Mouse (Mus musculus) neural tube, embryonic 13.5 days (tissue): ENCODE measurements around the gene Gm5724. TPM values are rescaled to one million over a fixed set of nuclear protein-coding genes. Genes with fewer than 3 reads are reported as not detected.

ENCODE experiments used
- ATAC-seq: fragments of 200-750 bp; cut with Nextera tagmentation; 2 replicates; pipeline ENCODE4 v1.8.0; 2017; ENCODE audit warnings: low read depth, mild to moderate bottlenecking, moderate TSS enrichment, moderate library complexity
- H3K27ac ChIP-seq: fragments of 300-500 bp; sonication (generic); replicated peaks from 2 replicates; pipeline ENCODE4 v1.5.1; 2015; ENCODE audit warnings: moderate library complexity, mild to moderate bottlenecking, inconsistent platforms
- H3K27me3 ChIP-seq: fragments of 300-500 bp; sonication (generic); 2 replicates; pipeline ENCODE4 v1.6.1; 2015; ENCODE audit warnings: mild to moderate bottlenecking, inconsistent platforms
- H3K36me3 ChIP-seq: fragments of 300-500 bp; sonication (generic); 2 replicates; pipeline ENCODE4 v1.6.1; 2015; ENCODE audit warnings: mild to moderate bottlenecking, inconsistent platforms
- H3K4me1 ChIP-seq: fragments of 300-500 bp; sonication (generic); replicated peaks from 2 replicates; pipeline ENCODE4 v1.6.1; 2015; ENCODE audit warnings: inconsistent platforms
- H3K4me2 ChIP-seq: fragments of 300-500 bp; sonication (generic); 2 replicates; pipeline ENCODE4 v1.6.1; 2015; ENCODE audit warnings: inconsistent platforms, mild to moderate bottlenecking, moderate library complexity
- H3K4me3 ChIP-seq: fragments of 300-500 bp; sonication (generic); 2 replicates; pipeline ENCODE4 v1.5.1; 2015; ENCODE audit warnings: mild to moderate bottlenecking, inconsistent platforms
- H3K9ac ChIP-seq: fragments of 300-500 bp; sonication (generic); 2 replicates; pipeline ENCODE4 v1.6.1; 2015; ENCODE audit warnings: moderate library complexity, mild to moderate bottlenecking, inconsistent platforms
- H3K9me3 ChIP-seq: fragments of 300-500 bp; sonication (generic); 2 replicates; pipeline ENCODE4 v1.6.1; 2016; ENCODE audit warnings: inconsistent platforms
- WGBS: fragments of 180-500 bp; shearing (Covaris S2); methylation state at CpG from one replicate; pipeline ENCODE4 v1.1.7; 2015; 5-methylcytosine and 5-hydroxymethylcytosine counted together
- polyA plus RNA-seq: library from polyadenylated mRNA; unstranded; fragments of >200 nt; fragmentation: Nextera tagmentation; extraction: Ambion mirVana; gene quantifications from 2 replicates; pipeline ENCODE4 v1.2.1, GENCODE M21; 2015

The Gm5724 gene
- polyA plus RNA-seq, result not detected in 2 replicates

DNA sequence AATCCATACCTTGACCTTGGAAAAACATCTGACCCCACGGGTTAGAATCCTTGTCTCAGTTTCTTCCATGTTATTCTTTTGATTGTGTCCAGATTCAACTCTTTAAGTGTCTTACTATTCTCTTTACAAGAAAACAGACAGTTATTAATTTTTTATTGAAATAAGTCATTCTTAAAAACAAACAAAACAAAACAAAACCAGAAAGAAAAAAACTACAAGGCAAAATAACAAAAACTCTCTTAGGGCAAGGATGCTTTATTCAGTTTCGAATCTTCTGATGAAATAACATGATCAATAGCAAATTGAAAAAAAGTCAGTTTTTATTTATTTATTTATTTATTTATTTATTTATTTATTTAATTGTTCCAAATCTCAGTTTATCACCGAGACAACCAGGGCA lies at the start of gene Gm5724:
Gene Gm5724, minus strand, starts transcription at position 101 of the 400 bp plus-strand sequence.
- WGBS, result 90% methylated on average over 3 of the region's 3 CpGs
- H3K9me3 ChIP-seq, result no peaks in the 10 kb centered on the region
- no peak within 1 kb of the TSS for H3K27ac ChIP-seq
- no peak within 1 kb of the TSS for H3K9ac ChIP-seq
- no peaks in the 10 kb centered on the region for H3K36me3 ChIP-seq
- no peak within 1 kb of the TSS for H3K4me2 ChIP-seq
- no peak within 1 kb of the TSS for H3K4me3 ChIP-seq
- ATAC-seq, result no peak
- H3K4me1 ChIP-seq, result no peaks in the 10 kb centered on the region
- no peaks in the 10 kb centered on the region for H3K27me3 ChIP-seq

- Histone ChIP-seq H3K9ac (no peak overlapping the region), H3K36me3 (no peaks in the 10 kb centered on the region), H3K9me3 (no peaks in the 10 kb centered on the region), H3K4me1 (no peaks in the 10 kb centered on the region), H3K4me3 (no peak overlapping the region), H3K27me3 (no peaks in the 10 kb centered on the region), H3K27ac (no peak overlapping the region), H3K4me2 (no peak overlapping the region)
- 29% methylated on average over 1 of the region's 1 CpGs for WGBS
- ATAC-seq, result peak; percentile 83
Observed at GRCm38 (mm10) chr6:141797837-141798236, 24.2 kb upstream of the Gm5724 start.

GRCm38 (mm10) chr6:141774476-141774875 lies 866 bp upstream of the Gm5724 start:
- H3K4me3 ChIP-seq, result no peak overlapping the region
- no peaks in the 10 kb centered on the region for H3K36me3 ChIP-seq
- WGBS, result 76% methylated on average over 2 of the region's 2 CpGs
- no peak overlapping the region for H3K27ac ChIP-seq
- H3K9me3 ChIP-seq, result no peaks in the 10 kb centered on the region
- no peak overlapping the region for H3K4me2 ChIP-seq
- H3K4me1 ChIP-seq, result no peaks in the 10 kb centered on the region
- H3K27me3 ChIP-seq, result no peaks in the 10 kb centered on the region
- H3K9ac ChIP-seq, result no peak overlapping the region
- no peak for ATAC-seq

DNA sequence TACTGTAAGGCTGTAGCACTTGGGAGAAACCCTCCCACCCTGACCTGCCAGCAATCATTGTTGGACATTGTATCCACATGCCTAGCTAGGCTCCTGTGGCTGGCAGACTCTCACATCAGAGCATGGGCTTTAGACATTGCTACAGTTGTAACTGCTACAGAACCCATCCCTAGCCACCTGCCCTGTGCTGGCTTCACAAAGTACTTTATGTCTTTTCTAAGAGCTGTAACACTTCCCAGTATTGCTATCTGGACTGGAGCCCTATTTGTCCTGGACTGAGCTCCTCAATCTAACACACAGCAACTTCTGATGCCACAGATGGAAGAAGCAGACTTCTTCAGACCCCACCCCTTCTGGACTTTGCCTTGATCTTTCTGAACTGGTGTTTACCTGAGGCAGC lies 82.4 kb downstream of the Gm5724 start:
- no peak overlapping the region for H3K4me3 ChIP-seq
- no peak for ATAC-seq
- no peak overlapping the region for H3K27ac ChIP-seq

DNA sequence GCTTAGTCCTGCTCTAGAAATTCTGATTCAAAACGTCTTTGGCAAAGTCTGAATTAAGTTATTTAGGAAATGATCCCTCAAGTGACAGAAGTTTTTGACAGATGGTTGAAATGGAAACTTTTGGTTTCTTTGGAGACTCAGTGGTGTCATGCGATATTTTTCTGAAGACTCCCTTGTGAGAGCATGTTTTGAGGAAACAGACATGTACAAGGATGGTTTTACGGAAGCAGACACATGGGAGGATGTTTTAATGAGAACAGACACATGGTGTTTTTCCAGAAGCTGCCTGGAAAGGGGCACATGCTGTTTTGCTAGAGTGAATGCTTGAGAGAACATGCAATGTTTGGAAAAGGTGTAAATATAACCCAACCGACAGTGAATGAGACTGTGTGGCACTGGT lies 86.6 kb downstream of the Gm5724 start:
- H3K4me3 ChIP-seq, result no peak overlapping the region
- H3K9me3 ChIP-seq, result no peaks in the 10 kb centered on the region
- H3K27ac ChIP-seq, result no peak overlapping the region
- ATAC-seq, result no peak
- no peak overlapping the region for H3K9ac ChIP-seq
- no peak overlapping the region for H3K4me2 ChIP-seq
- 72% methylated on average over 4 of the region's 4 CpGs for WGBS
- H3K4me1 ChIP-seq, result no peaks in the 10 kb centered on the region
- no peaks in the 10 kb centered on the region for H3K27me3 ChIP-seq
- H3K36me3 ChIP-seq, result no peaks in the 10 kb centered on the region

More for the DNA sequence above, 82.4 kb downstream of the Gm5724 start:
- Histone ChIP-seq H3K9ac (no peak overlapping the region), H3K36me3 (no peaks in the 10 kb centered on the region), H3K4me1 (no peaks in the 10 kb centered on the region), H3K4me2 (no peak overlapping the region), H3K9me3 (no peaks in the 10 kb centered on the region), H3K27me3 (no peaks in the 10 kb centered on the region)

Other genes starting within 250 kb of the Gm5724 start
- 7.1 and 7.5 TPM in 2 replicates for gene Slco1c1, start 249.4 kb downstream of the Gm5724 start, polyA plus RNA-seq
- not detected in 2 replicates for gene Slco1b2, start 144.3 kb downstream of the Gm5724 start, polyA plus RNA-seq
- gene Slco1a4, start 82.4 kb upstream of the Gm5724 start, polyA plus RNA-seq, result 0.10 and 0.61 TPM in 2 replicates
- gene Slco1a1, start 173.2 kb upstream of the Gm5724 start, polyA plus RNA-seq, result not detected in 2 replicates
- not detected in 2 replicates for gene Gm6614, start 237.6 kb upstream of the Gm5724 start, polyA plus RNA-seq